Mouse (Mus musculus): ENCODE data around the gene Olfr167.
"Not testable (repeated sequence)": the region's sequence is repeated elsewhere in the genome, so short reads cannot be mapped to it uniquely, and the experiment has no call there.

The Olfr167 gene

GRCm38 (mm10) chr16:19522166-19522565, at the start of gene Olfr167:
Olfr167 (minus strand) TSS chr16:19522266.
- no peak for DNase-seq (ENCODE audit: low spot score)

- DNase-seq (ENCODE audit: low spot score), result not testable (repeated sequence)
Measured at GRCm38 (mm10) chr16:19571709-19572108, 49.6 kb upstream of the Olfr167 start, which contains the start of gene Olfr169. Olfr169 (minus strand) TSS chr16:19571809.

GRCm38 (mm10) chr16:19553429-19553828, 31.4 kb upstream of the Olfr167 start:
- DNase-seq (ENCODE audit: low spot score), result not testable (repeated sequence)

GRCm38 (mm10) chr16:19552246-19552645, 30.2 kb upstream of the Olfr167 start:
- not testable (repeated sequence) for DNase-seq (ENCODE audit: low spot score)

- DNase-seq (ENCODE audit: low spot score), result no peak
Measured at GRCm38 (mm10) chr16:19535455-19535854, 13.4 kb upstream of the Olfr167 start, which contains the start of gene Olfr168. Olfr168 (minus strand) TSS chr16:19535555.

- no peak for DNase-seq (ENCODE audit: low spot score)
Measured at GRCm38 (mm10) chr16:19483394-19483793, 38.7 kb downstream of the Olfr167 start, which contains the start of gene Olfr166. Olfr166 (plus strand) TSS chr16:19483694.

- no peak for DNase-seq (ENCODE audit: low spot score)
Measured at GRCm38 (mm10) chr16:19464365-19464764, 57.7 kb downstream of the Olfr167 start.

Data from ovary, postnatal 14 days (tissue).